Mouse (Mus musculus): ENCODE results near the gene Gaa.
A peak's percentile ranks its signal among the peaks of the same experiment; 100 is the strongest.
"Not testable (repeated sequence)": the region's sequence is repeated elsewhere in the genome, so short reads cannot be mapped to it uniquely, and the experiment has no call there.

Gaa gene

DNA sequence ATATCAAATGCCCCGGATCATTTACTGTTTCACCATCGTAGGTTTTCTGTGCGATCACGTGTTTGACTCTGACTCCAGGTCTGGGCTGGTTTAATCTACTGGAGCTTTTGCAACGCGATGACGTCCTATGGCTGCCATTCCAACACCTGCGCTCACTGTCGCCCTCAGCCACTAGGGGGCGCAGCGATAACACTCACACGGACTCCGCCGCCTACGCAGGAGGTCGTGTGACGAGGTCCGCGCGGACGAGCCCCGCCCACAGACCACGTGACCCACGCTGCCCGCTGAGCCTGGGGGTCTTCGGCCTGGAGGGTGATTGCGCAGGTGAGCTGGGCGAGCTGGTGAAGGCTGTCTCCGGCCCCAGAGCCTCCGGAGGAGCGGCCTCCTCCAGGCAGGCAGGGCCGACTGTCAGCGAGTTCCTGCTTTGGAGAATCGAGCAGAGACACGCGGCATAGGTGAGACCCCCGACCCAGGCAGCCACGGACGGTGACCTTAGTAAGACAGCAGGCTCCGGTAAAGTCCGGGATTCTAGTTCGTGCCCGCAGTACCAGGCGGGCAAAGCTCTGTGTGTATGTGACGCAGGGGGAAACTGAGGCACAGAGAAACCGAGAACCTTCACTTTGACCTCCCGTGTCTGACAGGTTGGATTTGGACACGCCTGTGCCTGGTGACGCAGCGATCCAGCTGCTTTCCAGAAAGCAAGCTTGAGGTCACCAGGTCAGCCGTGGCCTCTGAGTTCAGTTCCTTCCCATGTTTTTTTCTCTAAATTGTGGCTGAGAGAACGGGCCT lies at the start of gene Gaa:
Gaa (plus strand) TSS at position 120 of the 789 bp plus-strand sequence.
- DNase-seq (ENCODE audit: extremely low spot score) = peak; percentile 91

DNA sequence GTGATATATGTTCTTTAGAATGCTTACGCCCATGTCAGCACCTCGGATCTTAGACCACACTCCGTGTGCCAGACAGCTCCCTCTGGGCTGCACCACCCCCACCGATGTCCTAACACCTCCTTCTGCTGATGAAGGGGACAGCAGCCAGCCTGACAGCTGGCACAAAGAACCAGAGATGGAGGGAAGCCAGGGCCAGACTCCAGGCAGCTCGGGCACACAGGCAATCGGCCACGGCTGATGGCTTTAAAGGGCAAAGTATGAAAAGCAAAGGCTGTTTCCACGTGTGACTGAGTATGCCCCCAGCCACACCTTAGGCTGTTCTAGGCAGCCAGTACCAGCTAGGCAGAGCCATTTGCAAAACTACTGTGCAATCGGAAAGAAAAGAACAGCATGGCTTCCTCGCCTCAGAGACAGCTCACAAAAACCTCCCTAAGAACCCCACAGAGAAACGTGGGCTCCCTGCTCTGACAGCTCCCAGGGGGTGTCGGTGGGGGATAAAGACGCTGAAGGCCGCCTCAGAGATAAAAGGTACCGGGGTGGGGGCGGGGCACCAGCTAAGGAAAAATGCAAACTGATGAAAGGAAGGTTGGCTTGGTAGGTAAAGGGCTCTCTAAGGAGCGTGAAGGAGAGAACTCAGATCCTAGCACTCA lies 47.7 kb upstream of the Gaa start:
- DNase-seq (ENCODE audit: extremely low spot score) = no peak

DNA sequence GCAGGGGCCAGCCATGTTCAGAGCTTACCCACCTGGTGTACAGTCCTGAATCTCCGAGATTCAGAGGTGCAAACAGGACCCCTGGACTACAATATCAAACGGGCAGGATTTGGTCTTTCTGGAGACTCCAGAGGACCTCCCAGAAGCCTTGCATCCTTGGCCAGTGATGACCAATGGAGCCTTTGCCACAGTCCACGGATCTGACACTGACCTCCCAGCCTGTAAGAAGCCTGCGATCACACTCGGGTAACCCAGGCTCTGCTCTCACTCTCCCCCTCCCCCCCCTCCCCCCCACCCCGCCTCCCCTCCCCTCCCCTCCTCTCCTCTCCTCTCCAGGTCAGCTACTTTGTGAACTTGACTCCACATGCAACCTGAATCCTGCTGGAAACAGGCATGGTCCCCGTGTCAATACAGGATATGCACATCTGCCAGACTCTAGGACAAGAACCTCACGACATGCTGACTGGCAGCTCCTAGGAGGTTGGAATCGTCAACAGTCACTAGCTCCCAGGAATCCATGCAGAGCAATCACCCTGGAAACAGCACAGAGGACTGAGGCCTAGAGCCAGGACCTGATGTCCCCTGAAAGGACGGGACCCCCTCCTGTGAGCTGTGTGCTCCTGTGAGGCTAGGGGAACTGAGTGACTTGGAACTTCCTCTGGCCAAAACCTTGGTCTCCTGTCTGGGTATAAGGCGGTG lies 45.7 kb upstream of the Gaa start:
- DNase-seq (ENCODE audit: extremely low spot score) = no peak

DNA sequence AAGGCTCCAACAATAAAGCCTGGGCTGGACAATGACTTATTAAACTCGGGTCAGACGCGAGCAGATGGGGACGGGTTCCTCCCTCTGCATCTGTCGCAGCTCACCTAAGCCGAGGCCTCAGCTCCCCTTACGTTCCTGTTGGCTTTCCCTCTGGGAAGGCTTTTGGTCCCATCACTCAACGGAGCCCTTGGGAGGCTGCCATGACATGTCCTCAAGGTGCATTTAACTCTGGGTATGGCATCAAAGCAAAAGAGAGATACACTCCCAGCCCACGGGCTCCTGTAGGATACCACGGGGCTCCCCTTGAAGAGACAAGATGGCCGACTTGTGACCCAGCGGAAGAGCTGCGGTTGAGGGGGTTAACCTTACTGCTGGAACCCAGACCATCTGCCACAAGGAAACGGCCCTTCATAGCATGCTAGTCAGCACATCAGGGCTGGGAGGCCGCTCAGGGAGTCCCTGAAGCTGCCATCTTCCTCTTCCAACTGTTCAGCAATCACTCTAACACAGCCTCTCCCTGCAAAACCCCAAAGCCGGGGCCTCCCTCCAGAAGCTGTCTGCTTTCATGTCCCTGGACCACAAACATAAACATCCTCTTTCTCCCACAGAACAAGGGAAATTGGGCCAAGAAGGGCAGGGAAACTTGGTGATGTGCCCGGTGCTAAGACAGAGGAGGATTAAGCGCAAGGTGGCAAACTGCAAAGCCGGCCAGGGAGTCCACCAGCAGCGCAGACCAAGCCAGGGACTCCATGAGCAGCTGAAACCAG lies 44.4 kb upstream of the Gaa start:
- DNase-seq (ENCODE audit: extremely low spot score) = no peak

DNA sequence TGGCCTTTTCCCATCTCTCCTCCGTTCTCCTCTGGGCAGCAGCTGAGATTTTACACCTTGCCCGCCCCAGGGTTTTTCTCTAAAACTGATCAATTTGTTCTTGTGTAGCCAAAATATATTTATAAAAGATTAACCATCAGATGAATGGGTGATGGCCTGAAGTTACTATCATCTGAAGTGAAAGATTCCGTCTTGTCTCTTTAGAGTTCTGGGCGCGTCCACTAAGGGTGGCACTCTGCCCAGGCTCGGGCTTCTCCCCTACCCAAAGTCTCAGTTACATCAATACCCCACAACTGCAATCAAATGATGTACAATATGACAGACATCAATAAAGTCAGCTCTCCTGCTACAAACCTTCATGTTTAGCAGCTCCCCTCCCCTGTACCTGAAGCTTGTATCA lies 42.8 kb upstream of the Gaa start:
- DNase-seq (ENCODE audit: extremely low spot score) = no peak

DNA sequence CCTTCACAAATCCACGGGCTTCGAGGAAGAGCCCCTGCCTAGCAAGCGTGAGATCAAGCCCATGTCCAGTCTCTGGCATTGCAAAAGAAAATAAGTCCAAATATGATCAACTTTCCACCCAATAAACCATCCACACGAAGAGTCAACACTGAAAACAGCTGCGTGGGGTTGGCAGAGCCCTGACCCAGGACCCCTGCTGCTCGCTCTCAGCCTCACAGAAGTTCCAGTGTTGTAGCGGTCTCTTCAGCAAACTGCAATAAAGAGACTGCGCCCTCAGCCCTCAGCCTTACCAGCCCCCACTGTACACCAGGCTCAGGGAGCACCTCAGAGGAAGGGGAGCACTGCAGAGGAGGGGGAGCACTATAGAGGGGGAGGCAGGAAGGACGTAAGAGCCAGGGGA lies 42.1 kb upstream of the Gaa start:
- no peak for DNase-seq (ENCODE audit: extremely low spot score)

DNA sequence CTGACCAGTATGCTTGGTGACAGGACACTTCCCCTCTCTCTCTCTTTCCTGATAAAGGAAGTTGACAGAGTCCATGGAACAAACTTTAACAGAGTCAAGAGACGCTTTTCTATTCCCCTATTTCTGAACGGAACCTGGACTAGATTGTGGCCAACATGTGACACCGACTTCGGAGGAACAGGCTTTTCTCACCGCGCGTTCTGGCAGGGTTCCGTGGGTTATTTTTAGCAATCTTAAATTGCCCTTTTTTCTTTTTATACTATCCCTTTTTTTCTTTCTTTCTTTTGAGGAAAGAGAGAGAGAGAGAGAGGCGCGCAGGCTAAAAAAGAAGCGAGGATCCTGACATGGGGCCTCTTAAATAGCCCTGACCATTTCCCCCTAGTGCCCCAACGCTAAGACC lies 40.1 kb upstream of the Gaa start:
- no peak for DNase-seq (ENCODE audit: extremely low spot score)

DNA sequence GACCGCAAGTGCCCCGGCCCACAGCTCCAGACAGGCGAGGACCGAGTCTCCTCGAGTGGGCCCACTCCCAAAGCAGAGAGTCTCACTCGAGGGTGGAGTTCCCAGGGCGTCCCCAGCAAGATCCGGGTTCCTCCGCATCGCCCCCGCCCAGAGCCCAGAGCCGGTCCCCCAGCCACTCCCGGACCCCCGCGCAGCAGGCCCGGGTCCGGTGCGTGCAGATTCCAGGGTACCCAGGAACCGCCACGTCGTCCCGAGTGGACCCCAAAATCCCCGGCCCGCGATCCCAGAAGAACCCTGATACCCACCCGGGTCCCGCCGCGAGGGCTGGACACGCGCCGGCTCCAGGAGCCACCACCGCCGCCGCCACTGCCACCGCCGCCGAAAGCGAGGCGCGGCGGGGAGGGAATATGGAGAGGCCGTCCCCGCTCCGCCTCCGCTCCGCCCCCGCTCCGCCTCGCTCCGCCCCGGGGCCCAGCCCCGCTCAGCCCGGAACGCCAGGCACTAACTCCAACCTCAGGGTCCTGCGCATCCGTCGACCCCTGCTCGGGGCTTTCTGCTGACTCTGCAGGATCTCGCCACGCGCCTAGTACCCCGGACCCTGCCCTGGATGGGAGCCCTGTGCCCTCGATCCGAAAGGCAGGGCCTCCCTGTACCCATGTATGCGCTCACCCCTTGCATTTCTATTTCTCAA lies 39.5 kb upstream of the Gaa start, which contains the start of the genes Tbc1d16 and Ccdc40:
Tbc1d16 (minus strand) TSS at position 409 of the 691 bp plus-strand sequence.
Ccdc40 (plus strand) TSS at position 482 of the 691 bp plus-strand sequence.
- peak; percentile 89 for DNase-seq (ENCODE audit: extremely low spot score)

DNA sequence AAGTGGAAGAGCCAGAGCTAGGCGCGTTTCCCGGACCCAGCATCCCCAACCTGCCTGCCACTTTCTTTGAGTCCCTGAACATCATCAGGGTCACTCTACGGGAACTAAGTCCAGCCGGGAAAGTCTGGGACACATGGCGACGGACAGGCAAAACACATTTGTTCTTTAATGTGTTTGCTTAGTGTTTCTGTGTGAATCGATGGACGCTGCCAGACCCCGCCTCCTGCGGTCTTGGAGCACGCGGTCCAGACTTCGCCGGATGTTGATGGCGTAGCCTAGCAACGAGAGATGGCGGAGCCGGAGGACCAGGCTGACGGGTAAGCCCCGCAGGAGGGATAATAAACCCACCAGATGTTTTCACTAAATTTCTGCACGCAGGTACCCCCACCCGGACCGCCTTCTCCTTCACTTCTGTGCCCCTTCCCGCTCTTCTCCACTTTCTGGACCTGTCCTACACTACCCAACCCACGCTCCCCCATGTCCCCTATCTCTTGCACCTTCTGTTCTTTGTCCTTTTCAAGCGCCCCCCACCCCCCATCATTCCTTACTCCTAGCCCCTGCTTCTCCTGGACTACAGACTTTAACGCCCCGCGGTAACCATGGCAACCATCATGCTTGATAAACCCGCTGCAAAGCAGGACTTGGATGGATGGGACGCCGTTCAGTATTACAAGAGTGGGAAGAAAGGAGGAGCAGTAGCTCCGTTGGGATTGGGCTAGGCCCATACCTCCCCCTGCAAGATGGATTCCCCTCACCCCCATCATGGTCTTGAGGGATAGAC lies 38.7 kb upstream of the Gaa start:
- DNase-seq (ENCODE audit: extremely low spot score) = peak; percentile 87

DNA sequence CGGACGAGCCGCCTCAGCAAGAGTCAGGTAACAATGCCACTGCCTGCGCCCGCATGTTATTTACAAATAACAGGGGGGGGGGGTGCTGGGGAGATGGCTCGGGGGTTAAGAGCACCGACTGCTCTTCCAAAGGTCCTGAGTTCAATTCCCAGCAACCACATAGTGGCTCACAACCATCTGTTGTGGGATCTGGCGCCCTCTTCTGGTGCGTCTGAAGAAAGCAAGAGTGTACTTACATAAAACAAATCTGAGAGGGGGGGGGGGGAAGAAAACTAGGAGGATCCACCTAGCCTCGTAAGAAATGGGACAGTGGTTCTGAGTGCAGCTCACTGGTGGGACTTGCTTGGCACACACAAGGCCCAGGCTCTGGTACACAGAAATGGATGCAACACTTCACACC lies 32.9 kb upstream of the Gaa start:
- DNase-seq (ENCODE audit: extremely low spot score) = no peak

DNA sequence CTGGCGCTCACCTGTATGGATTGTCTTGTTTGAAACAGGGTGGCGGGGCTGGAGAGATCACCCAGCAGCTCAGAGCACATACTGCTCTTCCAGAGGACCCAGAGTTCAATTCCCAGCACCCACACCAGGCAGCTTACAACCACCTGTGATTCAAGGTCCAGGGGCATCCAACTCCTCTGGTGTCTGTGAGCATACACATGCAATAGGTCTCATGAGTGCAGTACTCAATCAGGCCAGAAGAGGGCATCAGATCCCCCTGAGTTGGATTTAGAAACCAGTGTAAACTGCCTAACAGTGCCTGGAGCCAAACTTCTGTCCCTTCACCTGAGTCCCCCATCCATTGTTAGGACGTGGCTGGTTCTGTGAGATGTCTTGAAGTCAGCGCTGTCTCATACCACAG lies 32.1 kb upstream of the Gaa start:
- peak; percentile 58 for DNase-seq (ENCODE audit: extremely low spot score)

DNA sequence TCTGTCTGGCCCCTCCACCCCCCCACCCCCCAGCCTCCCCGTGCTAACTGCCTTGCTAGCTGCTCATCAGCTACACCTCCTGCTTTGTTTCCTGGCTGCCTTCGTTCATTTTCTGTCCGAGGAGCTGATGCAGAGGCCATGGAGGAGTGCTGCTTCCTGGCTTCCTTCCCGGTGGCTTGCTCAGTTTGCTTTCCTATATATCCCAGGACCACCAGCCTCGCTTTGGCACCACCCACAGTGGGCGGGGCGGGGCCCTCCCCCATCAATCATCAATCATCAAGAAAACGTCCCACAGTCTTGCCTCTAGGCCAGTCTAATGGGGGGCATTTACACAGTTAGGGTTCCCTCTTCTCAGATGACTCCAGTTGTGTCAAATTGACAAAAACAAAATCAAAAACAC lies 31.3 kb upstream of the Gaa start:
- no peak for DNase-seq (ENCODE audit: extremely low spot score)

DNA sequence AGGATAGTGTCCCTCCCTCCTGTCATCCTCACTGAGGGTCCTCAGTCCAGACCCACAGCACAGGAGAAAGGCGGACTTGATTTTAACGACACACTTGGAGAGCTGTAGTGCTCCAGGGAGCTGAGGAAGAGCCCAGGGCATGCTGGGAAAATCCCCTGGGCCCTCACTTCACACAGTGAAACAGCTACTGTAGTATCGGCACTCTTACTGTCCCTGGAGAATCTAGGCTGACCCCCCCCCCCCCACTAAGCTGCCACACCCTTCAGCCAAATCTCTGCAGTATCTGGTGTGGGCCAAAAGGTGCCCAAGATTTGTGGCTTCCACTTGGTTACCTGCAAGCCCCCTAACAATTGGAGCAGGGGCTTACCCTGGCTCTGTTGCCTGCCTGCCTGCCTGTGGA lies 30.7 kb upstream of the Gaa start:
- DNase-seq (ENCODE audit: extremely low spot score) = no peak

DNA sequence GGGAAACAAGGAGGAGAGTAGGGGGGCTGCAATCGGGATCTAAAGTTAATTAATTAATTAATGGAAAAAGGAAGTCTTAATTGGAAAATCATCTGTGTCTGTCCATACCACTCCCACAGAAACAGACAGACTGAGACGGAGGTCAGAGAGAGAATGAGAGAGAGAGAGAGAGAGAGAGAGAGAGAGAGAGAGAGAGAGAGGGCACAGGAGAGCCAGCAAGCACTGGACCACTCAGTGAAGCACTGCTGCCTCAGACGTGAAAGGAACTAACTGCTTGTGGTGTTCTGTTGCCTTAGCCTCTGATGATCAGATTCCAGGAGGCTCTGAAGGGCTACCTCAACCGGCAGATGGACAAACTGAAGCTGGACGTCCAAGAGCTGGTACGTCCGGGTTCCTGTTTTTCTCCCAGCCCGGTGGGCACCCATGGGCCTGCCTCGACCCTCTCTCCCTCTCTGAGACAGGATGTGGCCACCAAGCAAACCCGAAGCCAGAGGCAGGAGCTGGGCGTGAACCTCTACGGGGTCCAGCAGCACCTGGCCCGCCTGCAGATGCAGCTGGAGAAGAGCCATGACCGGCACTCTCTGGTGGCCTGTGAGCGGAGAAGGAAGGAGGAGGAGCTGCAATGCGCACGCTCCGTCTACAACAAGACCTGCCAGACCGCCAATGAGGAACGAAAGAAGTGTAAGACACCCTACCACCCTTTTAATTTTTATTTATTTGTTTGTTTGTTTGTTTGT lies 30.0 kb upstream of the Gaa start:
- no peak for DNase-seq (ENCODE audit: extremely low spot score)

DNA sequence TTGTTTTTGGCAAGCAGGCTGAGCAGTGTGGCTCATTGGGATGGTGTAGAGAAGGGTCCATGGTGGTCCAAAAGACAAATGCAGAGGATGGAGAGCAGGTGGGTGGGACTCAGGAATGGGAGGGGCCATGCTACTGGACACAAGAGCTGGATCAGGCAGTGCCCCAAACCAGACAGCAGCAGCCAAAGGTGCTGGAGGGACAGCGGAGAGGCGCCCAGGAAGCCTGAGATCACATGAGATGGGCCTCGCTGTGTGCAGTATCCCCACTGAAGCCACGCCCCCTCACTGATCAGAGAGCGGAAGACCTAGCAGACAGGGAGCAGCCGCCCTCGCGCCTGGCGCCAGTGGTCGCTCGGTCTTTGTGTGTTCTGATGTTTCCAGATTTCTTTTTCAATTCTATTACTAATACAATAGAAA lies 29.4 kb upstream of the Gaa start:
- peak; percentile 56 for DNase-seq (ENCODE audit: extremely low spot score)

DNA sequence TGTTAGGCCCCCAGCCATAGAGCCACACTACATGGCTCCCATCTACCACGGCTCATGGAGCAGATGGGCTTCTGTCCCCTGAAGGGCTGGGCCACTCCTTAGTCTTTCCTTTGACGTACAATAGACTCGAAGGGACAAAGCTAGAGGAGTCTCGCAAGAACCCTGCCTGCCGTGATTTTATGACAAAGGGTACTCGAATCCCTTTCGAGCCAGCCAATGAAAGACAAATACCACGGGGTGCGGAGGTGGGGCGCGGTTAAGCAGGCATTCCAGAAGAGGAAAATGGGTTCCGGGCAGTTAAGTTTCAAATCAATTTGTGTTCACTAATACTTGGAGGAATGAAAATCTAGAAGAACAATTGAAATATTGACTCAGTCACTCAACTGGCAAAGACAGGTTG lies 28.2 kb upstream of the Gaa start:
- DNase-seq (ENCODE audit: extremely low spot score) = no peak

DNA sequence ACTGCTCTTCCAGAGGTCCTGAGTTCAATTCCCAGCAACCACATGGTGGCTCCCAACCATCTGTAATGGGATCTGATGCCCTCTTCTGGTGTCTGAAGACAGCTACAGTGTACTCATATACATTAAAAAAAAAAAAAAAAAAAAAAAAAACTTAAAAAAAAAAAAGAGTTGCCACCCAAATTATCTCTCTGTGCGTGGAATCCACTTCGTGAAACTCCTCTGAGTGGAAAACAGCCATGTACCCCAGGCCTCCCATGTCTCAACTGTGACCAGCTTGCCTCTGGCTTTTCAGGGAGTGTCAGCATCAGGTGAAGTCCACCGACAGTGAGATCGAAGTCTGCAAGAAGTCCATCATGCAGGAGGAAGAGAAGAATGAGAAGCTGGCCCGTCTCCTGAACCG lies 22.1 kb upstream of the Gaa start:
- DNase-seq (ENCODE audit: extremely low spot score) = not testable (repeated sequence)

DNA sequence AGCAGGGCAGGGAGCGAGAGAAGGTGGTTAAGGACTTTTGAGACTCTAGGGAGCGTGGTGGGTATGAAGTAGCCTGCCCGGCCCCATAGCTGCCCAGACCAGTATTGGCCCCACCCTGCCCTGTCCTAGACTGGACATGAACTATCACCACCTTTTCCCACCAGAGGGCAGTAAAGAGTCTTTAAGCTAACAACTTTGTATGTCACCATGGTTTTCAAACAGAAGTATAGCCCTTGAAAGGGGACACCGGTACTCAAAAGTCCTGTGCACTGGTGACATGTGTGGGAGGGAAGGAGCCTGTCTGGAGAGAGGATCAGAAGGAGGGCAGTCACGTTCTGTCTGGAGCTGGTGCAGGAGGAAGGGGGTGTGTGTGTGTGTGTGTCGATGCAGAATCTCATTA lies 18.7 kb upstream of the Gaa start:
- peak; percentile 80 for DNase-seq (ENCODE audit: extremely low spot score)

DNA sequence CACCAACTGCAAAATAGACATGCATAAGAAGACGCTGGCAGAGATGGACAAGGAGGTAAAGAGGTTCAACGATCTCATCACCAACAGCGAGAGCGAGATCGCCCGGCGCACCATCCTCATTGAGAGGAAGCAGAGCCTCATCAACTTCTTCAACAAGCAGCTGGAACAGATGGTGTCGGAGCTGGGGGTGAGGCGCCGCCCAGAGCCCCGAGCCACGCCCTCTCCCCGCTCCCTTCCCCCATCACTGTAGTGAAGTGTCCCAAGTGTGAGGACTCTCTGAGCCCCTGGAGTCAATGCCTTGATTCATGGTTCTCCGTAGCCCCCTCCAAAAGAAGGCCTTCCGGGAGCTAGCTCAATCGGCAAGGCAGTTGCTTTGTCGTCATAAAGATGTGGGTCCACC lies 16.7 kb upstream of the Gaa start:
- no peak for DNase-seq (ENCODE audit: extremely low spot score)

Measured in embryo, embryonic 9.5 days (tissue).